Mouse (Mus musculus) stomach, postnatal 0 days (tissue): ENCODE results near the gene Mei1.

Source experiments
- CTCF ChIP-seq: IDR thresholded peaks from 2 replicates; pipeline ENCODE4 v1.5.1; 2016; ENCODE audit warnings: antibody characterized with exemption, low read depth, mild to moderate bottlenecking, moderate library complexity
- EP300 ChIP-seq: optimal IDR thresholded peaks from 2 replicates; pipeline ENCODE3; 2016; ENCODE audit warnings: antibody characterized with exemption

- TF ChIP-seq CTCF (no peak), EP300 (no peak)
These were observed 58.6 kb downstream of the Mei1 start for GRCm38 (mm10) chr15:82128398-82128797.
